Mouse (Mus musculus) T-cell, adult 2 months (primary cell): ENCODE results near the gene Tex21.
A peak's percentile ranks its signal among the peaks of the same experiment; 100 is the strongest.
"Not testable (repeated sequence)": the region's sequence is repeated elsewhere in the genome, so short reads cannot be mapped to it uniquely, and the experiment has no call there.

Source experiments
- DNase-seq: peaks from one replicate; pipeline ENCODE4 v3.0.0; 2022; ENCODE audit warnings: low spot score

Gene Tex21

GRCm38 (mm10) chr12:76195912-76196708, 50.4 kb downstream of the Tex21 start:
- DNase-seq = peak; percentile 60

DNA sequence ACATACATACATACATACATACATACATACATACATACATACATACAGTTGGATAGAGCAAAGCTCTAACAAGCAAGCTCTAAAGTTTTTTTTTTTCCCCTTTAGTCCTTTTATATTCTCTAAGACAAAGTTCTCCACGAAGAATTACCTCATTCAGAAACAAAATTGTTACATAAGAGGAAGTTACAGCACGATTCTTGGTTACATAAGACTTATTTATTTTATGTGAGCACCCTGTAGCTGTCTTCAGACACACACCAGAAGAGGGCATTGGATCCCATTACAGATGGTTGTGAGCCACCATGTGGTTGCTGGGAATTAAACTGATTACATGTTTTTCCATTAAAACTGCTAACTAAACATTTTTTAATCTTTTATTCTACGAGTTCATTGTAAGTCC, 52.0 kb downstream of the Tex21 start:
- no peak for DNase-seq

DNA sequence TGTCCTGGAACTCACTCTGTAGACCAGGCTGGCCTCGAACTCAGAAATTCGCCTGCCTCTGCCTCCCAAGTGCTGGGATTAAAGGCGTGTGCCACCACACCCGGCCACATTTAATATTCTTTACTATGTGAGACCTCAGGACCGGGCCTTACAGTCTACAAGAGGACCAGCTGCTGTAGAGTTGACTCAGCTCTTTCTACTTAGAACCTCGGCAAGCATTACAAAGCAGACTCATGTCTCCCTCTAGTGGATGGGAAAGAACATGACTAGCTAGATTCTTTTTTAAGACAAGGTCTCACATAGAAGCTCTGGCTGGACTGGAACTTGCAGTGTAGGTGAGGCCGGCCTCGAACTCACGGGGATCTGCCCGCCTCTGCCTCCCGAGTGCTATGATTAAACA, 55.6 kb downstream of the Tex21 start:
- DNase-seq = peak; percentile 21

DNA sequence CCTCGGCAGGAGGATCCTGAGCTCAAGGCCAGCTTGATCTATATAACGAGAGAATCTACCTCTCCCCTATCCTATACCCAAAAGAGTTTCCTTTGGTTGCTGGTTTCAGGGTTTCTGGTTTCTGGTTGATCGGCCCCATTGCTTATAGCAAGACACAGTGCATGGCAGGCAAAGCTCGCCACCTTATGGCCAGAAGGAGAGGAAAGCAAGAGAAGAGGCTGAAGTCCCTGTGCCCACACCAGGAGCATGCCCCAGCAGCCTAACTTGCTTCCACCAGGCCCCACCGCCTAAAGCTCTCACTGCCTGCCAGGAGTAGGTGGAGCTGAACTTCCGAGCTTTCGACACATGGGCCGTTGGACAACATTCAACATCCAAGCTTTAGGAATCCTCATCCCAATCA, 58.7 kb downstream of the Tex21 start:
- DNase-seq = no peak

DNA sequence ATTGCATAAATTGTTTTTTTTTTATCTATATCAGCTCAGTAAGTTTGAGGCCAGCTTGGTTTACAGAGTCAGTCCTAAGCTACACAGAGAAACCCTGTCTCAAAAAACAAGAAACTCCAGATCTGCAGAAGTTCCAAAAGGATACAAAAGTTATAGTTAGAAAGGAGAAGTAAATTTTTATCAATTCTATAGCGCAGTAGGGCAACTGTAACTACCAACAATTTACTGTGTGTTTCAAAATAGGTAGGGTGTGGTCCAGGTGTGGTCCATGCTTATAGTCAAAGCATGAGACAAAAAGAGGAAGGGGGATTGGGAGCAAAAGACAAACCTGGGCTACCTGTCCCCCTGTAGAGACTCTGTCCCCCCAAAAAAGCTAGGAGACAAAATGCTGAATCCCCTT, 60.1 kb downstream of the Tex21 start:
- no peak for DNase-seq

DNA sequence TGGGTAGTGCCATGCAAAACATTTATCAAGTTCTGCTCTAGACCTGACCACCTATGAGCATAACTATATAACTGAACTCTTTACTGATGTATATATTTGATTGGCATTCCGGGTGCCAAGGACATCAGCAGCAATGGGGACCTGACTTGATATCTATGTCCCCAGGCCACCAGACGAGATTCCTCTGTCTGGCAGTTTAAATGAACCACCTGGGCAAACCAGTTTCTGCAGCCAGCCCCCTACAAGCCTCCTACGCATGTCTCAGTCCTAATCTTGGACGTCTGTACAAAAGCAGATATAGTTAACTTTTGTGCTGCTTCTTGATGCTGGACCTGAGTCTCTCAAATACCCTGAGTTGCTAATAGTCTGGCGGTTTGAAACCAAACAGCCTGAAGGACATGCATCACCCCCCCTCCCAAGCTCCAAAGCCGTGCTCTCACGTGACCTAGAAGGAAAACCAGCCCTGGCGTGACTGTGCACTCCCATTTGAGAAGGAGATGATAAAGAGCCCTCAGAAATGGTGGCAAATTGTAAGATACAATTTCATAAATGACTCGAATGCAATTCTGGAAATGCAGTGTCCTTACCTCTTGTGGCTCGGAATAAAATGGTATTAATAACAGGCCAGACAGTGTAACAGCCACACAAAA, 61.3 kb downstream of the Tex21 start:
- DNase-seq = no peak

- no peak for DNase-seq
Observed at GRCm38 (mm10) chr12:76184271-76184670, 62.3 kb downstream of the Tex21 start.

GRCm38 (mm10) chr12:76182831-76183230, 63.7 kb downstream of the Tex21 start:
- no peak for DNase-seq

DNA sequence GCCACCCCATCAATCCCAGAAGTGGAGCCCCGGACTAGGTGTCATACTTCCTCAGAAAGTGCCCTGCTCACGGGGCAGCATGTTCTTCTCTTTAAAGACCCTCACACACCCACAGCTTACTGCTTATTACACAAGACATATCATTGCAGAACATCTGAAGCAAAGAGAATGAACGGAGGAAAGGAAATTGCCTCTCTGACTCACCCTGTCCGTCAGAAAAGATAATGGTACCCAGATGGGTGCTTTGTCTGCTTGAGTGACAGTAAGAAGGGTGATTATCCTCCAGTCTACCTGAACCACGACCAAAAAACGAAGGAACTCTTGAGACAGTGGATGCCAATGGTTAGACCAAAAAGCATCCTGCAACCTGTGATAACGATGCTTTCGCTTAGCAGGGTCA, 65.1 kb downstream of the Tex21 start:
- DNase-seq = no peak

DNA sequence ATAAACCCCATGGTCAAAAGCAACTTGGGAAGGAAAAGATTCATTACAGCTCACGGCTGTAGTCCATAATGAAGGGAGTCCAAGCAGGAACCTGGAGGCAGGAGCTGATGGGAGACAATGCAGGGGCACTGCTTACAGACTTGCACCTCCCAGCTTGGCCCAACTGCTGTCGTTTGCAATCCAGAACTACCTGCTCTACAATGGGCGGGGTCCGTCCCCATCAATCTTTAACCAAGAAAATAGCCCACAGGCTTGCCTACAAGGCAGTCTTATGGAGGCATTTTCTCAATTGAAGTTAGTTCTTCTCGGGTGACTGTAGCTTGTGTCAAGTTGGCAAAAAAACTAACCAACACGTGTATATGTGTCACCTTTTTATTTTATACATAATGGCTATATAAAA, 66.1 kb downstream of the Tex21 start:
- DNase-seq = no peak

DNA sequence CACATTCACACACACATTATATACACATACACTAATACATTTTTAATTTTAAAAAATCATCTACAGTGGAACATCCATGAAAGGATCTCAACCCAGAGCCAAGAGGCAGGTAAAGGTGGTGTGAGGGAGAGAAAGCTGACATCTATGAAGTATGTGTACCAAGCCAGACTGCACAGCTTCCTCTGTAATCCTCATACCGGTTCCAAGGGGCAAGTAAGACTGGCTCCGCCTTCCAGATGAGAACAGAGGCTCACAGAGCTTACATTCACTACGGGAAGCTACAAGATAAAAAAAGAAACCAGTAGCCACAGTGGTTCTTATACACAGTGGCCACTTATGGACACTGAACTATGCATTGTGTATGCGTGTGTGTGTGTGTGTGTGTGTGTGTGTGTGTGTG, 67.0 kb downstream of the Tex21 start:
- no peak for DNase-seq

DNA sequence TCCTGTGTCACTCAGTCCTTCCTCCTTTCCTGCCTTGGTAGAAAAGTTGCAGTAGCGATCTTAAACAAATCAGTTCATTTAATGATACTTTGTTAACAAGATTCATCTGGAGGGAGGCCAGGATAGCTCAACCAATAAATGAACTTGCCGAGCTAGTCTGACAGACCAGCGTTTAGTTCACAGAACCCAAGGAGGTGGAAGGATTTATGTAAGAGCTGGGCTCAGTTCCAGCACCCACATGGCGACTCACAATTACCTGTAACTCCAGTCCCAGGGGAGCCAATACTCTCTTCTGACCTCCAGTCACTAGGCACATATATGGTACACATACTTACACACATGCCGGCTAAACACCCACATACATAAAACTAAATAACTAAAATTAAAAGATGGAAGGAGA, 67.5 kb downstream of the Tex21 start:
- no peak for DNase-seq

DNA sequence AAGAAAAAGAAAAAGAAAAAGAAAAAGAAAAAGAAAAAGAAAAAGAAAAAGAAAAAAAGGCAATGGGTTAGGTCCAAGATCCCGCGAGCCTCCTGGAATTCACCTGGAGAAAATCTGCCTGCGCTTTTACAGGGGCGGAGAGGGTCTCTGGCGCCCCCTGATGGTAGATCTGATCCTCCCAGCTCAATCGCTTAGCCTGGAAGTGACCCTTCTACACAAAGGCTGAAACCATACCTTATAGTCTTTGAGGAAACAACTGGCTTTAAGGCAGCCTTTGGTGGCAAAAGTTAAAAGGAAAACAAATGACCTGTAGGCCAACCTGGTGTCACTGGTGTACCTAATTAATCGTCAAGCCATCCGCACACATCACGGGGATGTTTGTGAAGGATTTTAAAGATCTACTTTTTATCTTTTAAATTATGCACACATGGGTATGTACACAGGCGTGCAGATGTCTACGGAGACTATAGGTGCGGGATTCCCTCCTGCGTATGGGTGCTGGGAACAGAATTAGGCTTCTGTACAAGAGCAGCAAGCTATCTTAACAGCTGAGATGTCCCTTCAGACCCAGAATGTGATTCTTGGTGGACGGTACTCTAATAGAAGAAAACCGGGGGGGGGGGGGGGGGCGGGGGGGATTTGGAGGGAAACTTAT, 68.6 kb downstream of the Tex21 start:
- peak; percentile 44 for DNase-seq

DNA sequence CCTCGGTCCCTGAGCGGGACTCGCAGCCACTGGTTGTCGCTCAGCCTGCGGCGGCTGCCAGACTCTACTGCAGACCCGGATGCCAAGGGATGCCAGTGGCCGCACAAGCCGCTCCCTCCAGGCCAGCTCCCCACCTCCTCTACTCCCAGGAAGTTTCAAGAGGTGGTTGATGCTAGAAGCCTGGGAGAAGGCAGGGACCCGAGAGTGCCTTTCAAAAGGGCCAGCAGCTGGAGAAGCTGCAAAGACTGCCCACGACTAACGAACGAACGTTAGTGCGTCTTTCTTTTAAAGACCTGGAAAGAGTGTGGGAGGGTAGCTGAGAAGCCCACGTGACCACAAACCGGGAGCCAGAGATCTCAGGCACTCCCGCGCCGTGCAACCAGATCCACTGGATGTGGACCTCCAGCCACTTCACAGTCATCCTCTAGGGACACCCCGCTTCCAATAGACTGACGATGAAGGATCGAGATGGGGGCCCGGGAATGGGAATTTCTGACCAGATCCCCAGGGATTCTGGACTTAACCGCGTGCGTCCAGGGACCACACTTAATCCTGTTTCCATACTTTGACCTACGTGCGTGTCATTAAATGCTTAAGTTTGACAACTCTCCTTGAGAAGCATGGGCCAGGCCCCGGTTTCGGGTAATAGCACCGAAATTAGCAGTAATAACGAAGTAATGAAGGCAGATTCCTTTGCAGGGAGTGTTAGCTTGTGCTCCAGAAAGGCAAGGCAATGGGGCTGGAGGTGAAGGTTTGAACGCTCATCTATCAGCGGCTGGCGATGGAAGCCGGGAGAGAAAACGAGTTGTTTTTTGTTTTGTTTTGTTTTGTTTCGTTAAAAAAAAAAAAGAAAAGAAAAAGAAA, 69.3 kb downstream of the Tex21 start, which contains the start of gene Esr2:
Esr2 (minus strand) TSS at position 260 of the 864 bp plus-strand sequence.
- DNase-seq = peak; percentile 23

GRCm38 (mm10) chr12:76165641-76166040, 80.9 kb downstream of the Tex21 start:
- no peak for DNase-seq

DNA sequence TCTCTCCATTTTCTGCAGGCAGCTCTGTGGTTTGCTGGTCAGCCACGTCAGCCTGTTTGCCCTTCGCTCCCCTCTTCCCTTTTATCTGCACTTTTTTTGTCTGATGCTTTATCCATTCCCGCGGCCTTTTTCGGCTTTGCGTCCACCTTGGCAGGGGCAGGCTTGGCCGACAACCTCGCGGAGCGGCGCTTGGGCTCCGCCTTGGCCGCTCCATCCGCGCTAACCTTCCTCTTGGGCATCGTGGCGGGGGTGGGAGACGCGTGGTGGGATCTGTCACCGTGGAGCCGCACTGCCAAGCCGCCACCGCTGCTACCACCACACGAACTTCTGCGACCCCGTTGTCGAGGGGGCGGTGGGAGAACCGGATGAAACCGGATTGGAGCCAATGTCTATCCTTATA, 94.2 kb downstream of the Tex21 start:
- DNase-seq = not testable (repeated sequence)
